Comparison of ENCODE assay signal across 20 mouse cellular contexts in the genomic region with DNA sequence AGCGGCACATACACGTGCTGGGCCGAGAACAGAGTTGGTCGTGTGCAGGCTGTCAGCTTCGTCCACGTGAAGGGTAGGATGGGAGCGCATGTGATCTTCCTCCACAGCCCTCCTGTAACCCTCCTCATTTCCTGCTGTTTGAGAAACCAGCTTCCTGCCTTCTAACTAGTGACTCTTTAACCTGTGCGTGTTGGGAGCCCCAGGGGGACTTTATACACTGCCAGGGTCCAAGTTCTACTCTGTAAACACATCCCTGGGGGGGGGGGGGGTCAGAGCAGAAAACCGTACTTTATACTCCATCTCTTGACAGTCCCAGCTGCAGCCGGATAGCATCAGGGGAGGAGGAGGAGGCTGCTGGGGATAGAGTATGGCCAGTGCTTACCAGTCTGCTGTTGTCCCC. TPM values are rescaled to one million over a fixed set of nuclear protein-coding genes. Genes with fewer than 3 reads are reported as not detected.
DNase-seq lines count a peak whose midpoint lies in the region; ATAC-seq lines count a peak whose summit lies in the region.
"Had no signal": no experiment of that assay in that cellular context is flagged by ENCODE, and none has a peak within 500 bp of the region (broad histone marks: within the 10 kb centered on the region; RNA-seq: fewer than 3 reads in every experiment).

No protein-coding gene starts in this region.

- no peaks in the 10 kb centered on the region for H3K9me3 ChIP-seq in lung, embryonic 16.5 days (ENCODE audit: control insufficient read depth, low read length)
- no peaks in the 10 kb centered on the region for H3K9me3 ChIP-seq in kidney, embryonic 15.5 days (replicated peaks)
- H3K9me3 ChIP-seq: forebrain, embryonic 13.5 days; midbrain, embryonic 12.5 days; neural tube, embryonic 12.5 days had no signal

- H3K4me2 ChIP-seq in lung, embryonic 16.5 days (ENCODE audit: low read depth, low read length): no peak overlapping the region
- H3K4me2 ChIP-seq in kidney, embryonic 15.5 days: no peak overlapping the region
- H3K4me2 ChIP-seq: forebrain, embryonic 13.5 days; midbrain, embryonic 12.5 days; neural tube, embryonic 12.5 days had no signal

- H3K4me3 ChIP-seq in lung, embryonic 16.5 days (ENCODE audit: low read length): no peak overlapping the region
- no peak overlapping the region for H3K4me3 ChIP-seq in kidney, embryonic 15.5 days (replicated peaks)
- H3K4me3 ChIP-seq: forebrain, embryonic 13.5 days; midbrain, embryonic 12.5 days; neural tube, embryonic 12.5 days had no signal

- 36% methylated on average over 10 of the region's 10 CpGs for WGBS in lung, embryonic 16.5 days
- WGBS in kidney, embryonic 15.5 days: 41% methylated on average over 10 of the region's 10 CpGs

- peak; percentile 24; the same call in 1 of the 2 replicates for ATAC-seq in lung, embryonic 16.5 days (ENCODE audit: low read depth)
- 0 out of 2 replicates have a peak, but pooled peaks have one; percentile 38 for ATAC-seq in kidney, embryonic 15.5 days (replicated peaks; ENCODE audit: low FRiP score)
- ATAC-seq in CD4-positive, CD25-positive, alpha-beta regulatory T cell, adult 4 months: no peak
- ATAC-seq: forebrain, embryonic 13.5 days; hindbrain, embryonic 16.5 days; intestine, embryonic 16.5 days had no signal

- no peaks in the 10 kb centered on the region for H3K27me3 ChIP-seq in lung, embryonic 16.5 days (ENCODE audit: control insufficient read depth, insufficient read depth, low read depth, low read length)
- no peaks in the 10 kb centered on the region for H3K27me3 ChIP-seq in kidney, embryonic 15.5 days
- H3K27me3 ChIP-seq: forebrain, embryonic 13.5 days had no signal

- no peaks in the 10 kb centered on the region for H3K36me3 ChIP-seq in lung, embryonic 16.5 days (ENCODE audit: control insufficient read depth, insufficient read depth, low read length)
- no peaks in the 10 kb centered on the region for H3K36me3 ChIP-seq in kidney, embryonic 15.5 days
- H3K36me3 ChIP-seq: midbrain, embryonic 12.5 days; neural tube, embryonic 12.5 days had no signal

- H3K27ac ChIP-seq in lung, embryonic 16.5 days (ENCODE audit: low read length): no peak overlapping the region
- H3K27ac ChIP-seq in kidney, embryonic 15.5 days: no peak overlapping the region
- H3K27ac ChIP-seq: forebrain, embryonic 13.5 days; midbrain, embryonic 12.5 days; neural tube, embryonic 12.5 days had no signal

- H3K4me1 ChIP-seq in lung, embryonic 16.5 days (replicated peaks; ENCODE audit: control insufficient read depth, insufficient read depth, low read length): no peaks in the 10 kb centered on the region
- 0 out of 2 replicates have a peak, but pooled peaks cover 17% of the 10 kb centered on the region for H3K4me1 ChIP-seq in kidney, embryonic 15.5 days
- H3K4me1 ChIP-seq: midbrain, embryonic 12.5 days; neural tube, embryonic 12.5 days had no signal

- DNase-seq in lung, postnatal 10 days: no peak
- peak; percentile 24 to 56 for DNase-seq in kidney, postnatal 4 days
- DNase-seq in yolk sac, embryonic 10.5 days (ENCODE audit: low spot score): peak; percentile 83
- DNase-seq in cerebellum, postnatal 10 days: no peak
- DNase-seq: B cell, adult 2 months; cerebellum, adult 18-20 months; cerebellum, postnatal 36 days; heart, adult 11 months; heart, postnatal 36 days; lung, adult 2 months; right cerebral cortex, postnatal 4 days; thymus, postnatal 36 days had no signal

- no peak overlapping the region for H3K9ac ChIP-seq in lung, embryonic 16.5 days (ENCODE audit: low read length)
- H3K9ac ChIP-seq in kidney, embryonic 15.5 days: no peak overlapping the region
- H3K9ac ChIP-seq: forebrain, embryonic 13.5 days; midbrain, embryonic 12.5 days; neural tube, embryonic 12.5 days had no signal

RNA-seq across cellular contexts. Expression of gene Ass1, which starts 35.3 kb away (rescaled TPM):
- 72.0 and 91.8 TPM in 2 replicates for polyA plus RNA-seq in lung, embryonic 16.5 days (2015; fragmentation: Nextera tagmentation; extraction: Ambion mirVana)
- 72.1 and 77.8 TPM in 2 replicates for polyA plus RNA-seq in kidney, embryonic 15.5 days (2015; fragmentation: Nextera tagmentation; extraction: Ambion mirVana)
- 100 to 1,000 TPM; 415 to 537 TPM for polyA plus RNA-seq in CD4-positive, CD25-positive, alpha-beta regulatory T cell, adult 4 months (2017; shearing (Covaris generic))

Comparison
In these comparisons a context has a peak if more than half of its experiments do, and no peak if none do; other contexts are left out.
1. DNase-seq: peak in kidney, postnatal 4 days (2 of 2) and yolk sac, embryonic 10.5 days (single experiment); none in lung, postnatal 10 days (single experiment) and cerebellum, postnatal 10 days (0 of 2).